Mouse (Mus musculus) gastrocnemius, postnatal 10 days (tissue): Measurements from ENCODE around the gene Ccdc189. TPM values are rescaled to one million over a fixed set of nuclear protein-coding genes. Genes with fewer than 3 reads are reported as not detected.
"Not testable (repeated sequence)": the region's sequence is repeated elsewhere in the genome, so short reads cannot be mapped to it uniquely, and the experiment has no call there.

Experiments used
- DNase-seq: peaks from one replicate; pipeline ENCODE4 v3.0.0; 2021; ENCODE audit warnings: mixed read lengths
- long read RNA-seq, 2 experiments: library from polyadenylated mRNA; stranded (forward); transcript quantifications; one replicate each; pipeline ENCODE4 v2.0.0; 2021
- total RNA-seq, 2 experiments: library from RNA; stranded (reverse); gene quantifications; 2 replicates each; pipeline ENCODE4 v1.2.3; 2021

Ccdc189 gene
- 1 to 10 TPM; 1.7 to 3.2 TPM for total RNA-seq
- long read RNA-seq, experiment 1, partial matches to known transcripts, result 0 of 1 reads
- long read RNA-seq, experiment 1, other reads (novel, unspliced or antisense), result 0 of 1 reads
- long read RNA-seq, experiment 2, partial matches to known transcripts, result 0 of 2 reads
- long read RNA-seq, experiment 2, other reads (novel, unspliced or antisense), result 0 of 2 reads

DNA sequence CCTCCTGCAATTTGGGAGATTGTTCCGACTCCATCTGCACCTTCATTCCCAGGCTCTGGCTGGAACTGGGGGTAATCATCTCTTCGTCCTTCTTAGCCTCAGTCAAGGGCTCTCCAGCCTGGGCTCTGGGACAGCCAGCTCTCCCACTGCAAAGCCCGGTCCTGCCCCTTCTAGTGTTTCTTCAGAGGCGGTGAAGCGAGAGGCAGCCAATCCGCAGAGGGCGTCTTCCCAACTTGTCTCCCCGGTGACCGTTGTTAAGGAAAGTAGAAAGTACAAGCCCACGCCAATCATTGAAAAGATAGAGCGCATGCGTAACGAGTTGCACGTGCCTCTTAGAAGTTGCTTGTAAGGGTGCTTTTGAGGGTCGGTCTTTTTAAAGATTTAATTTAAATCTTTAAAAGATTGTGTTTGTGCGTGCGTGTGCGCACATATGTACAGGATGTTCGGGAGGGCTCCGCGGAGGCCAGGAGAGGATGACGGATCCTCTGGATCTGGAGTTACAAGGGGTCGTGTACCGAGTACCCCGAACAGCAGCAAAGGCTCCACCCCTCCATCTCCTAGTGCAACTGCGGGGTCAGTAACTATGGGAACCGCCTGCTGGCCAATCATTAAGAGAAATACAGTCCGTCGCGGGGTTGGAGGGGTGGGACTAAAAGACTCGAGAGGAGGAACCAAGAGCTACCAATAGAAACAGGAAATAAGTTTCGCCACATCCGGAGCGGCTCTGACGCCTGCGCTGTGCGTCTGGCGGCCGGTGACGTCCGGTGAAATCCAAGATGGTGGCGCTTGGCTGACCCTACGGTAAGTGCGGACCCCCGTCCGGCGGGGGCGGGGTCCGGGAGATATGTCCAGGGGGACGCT, at the start of gene Ccdc189, which contains the start of gene Rnf40:
Gene Ccdc189 (minus strand): TSS at position 585 of the 861 bp plus-strand sequence.
Gene Rnf40 (plus strand): TSS at position 757 of the 861 bp plus-strand sequence.
- DNase-seq, result peak; percentile 82

DNA sequence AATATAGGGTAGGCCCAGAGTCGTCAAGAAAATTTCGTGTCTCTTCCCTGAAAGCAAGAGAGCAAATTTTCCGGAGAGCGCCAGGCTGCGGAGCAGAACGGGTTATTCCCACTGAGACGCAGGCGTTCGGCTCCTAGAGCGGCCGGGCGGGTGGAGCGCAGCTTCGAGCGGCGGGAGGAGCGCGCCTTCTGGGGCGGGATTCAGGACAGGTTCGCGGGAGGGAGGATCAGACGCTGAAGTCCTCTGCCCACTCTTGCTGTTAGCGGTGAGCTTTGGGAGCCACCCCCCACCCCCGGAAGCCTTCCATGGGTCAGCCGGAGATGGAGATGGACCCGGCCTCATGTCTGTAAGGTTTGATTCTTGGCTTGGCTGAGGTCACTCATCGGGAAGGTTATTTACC, 48.6 kb upstream of the Ccdc189 start:
- peak; percentile 79 for DNase-seq

DNA sequence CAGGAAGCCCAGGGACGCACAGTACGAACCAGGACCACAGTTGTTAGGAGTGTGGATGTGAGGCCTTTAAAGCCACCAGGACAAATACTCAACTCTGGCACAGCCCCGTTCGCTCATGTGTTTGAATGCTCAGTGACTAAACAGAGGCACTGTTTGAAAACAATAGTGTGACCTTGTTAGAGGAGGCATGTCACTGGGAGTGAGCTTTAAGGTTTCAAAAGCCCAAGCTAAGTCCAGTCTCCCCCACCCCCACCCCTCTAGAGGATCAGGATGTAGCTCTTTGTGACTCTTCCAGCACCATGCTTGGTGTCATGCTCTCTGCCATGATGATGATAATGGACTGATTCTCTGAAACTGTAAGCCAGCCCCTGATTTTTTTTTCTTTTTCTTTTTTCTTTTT, 43.0 kb upstream of the Ccdc189 start:
- DNase-seq, result no peak

DNA sequence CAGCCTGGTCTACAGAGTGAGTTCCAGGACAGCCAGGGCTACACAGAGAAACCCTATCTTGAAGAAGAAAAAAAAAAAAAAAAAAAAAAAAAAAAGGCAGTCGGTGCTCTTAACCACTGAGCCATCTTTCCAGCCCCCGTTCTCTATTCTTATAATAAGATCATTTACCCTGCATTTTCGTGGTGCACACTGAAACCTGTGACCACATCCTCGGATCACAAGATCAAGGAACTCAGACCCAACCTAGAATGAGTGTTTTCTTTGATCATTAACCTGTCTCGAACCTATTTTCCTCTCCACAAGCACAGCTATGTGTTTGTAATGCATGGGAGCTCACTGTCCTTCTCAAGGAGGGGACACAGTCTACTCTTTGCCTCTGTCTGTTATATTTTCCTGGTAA, 40.3 kb upstream of the Ccdc189 start:
- DNase-seq, result no peak

DNA sequence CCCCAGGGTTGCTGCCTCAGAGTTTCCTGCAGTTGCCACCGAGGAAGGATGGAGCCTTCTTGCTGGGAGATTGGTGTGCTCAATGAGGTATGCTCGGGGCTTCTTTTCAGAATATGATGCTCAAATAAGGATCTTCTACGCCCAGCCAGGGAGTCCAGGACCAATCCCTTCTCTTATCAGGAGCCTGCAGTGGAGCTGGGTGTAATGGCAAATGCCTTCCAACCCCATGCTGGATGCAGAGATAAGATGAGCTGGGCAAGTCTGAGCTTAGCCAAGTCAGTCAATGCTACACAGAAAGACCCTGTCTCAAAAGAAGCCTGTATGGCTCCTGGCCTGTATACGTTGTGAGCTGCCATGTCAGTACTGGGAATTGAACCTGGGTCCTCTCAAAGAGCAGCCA, 38.1 kb upstream of the Ccdc189 start:
- DNase-seq, result no peak

DNA sequence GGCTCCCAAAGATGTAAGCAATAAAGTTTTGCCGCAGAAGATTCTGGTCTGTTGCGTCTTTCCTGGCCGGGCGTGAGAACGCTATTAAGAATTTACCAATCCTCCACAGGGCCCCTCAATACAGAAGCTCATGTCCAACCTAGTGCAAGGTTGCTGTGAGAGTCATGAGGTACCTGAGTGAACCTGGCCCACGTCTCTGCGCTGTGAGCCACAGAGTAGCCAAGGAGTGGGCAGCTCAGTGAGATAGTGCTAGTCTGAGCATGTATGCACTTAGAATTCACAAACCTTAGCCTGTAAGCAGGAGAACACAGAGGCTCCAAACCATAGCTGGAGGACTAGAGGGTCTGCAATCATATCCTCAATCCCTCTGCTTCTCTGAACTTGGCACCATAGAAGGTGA, 37.6 kb upstream of the Ccdc189 start:
- no peak for DNase-seq

DNA sequence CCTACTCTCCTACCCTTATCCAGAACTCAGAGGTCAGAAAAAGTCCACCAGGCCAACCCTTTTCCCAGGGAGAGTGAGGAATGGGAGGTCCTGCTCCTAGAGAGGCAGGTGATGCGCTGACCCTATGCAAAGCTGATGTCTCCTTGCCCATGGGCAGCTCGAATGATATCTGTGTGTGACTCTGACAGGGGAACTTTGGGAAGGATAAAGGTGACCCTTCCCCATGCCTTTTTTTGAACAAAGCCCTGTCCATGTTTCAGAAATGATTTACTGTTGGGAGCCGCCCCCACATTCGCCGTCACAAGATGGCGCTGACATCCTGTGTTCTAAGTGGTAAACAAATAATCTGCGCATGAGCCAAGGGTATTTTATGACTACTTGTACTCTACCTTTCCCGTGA, 30.0 kb upstream of the Ccdc189 start:
- DNase-seq, result not testable (repeated sequence)

DNA sequence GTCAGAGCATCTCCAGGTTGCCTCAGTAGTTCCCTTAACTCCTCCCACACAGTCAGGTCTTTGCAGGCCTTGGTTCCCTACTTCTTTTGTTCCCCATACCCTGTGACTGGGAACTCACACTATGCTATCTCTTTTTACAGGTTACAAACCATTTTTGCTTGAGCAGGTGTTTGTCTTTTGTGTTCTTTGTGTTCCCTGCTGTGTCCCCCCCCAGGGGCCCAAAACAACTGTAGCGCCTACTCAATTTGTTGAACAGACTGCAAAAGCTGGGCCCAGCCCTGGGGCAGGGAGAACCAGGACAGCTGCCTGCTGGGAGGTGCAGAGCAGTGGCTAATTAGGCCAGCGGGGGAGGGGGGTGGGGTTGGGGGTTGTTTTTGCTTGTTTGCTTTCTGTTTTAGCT, 29.6 kb upstream of the Ccdc189 start:
- DNase-seq, result no peak

DNA sequence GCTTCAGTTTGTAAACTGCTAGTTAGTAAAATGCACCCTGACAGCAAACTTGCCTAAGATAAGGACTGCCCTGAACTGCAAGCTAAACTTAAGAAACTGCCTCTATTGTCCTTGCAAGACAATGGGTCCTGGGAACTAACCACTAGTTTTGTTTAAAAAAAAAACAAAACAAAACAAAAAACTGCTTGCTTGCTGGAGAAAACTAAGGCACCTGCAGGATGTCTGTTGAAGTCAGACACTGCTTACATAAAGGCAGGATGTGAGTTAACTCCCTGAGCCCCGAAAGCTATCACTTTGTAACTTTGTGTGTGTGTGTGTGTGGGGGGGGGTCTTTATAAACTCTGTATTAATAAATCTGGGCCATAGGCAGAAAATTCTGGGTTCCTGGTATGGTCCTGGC, 28.5 kb upstream of the Ccdc189 start:
- DNase-seq, result no peak

DNA sequence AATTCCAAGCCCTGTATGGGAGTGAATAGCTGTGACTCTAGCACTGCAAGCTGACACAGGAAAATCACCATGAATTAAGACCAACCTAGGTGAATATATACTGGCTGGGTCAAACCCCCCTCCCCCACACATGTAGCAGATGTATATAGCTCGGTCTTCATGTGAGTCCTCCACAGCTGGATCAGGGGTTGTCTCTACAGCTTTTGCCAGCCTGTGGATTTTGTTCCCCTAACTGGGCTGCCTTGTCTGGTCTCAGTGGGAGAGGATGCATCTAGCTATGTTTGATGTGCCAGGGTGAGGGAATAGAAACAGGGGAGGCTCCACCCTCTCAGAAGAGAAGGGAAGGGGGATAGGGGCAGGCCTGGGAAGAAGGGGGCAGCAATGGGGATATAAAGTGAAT, 27.9 kb upstream of the Ccdc189 start:
- DNase-seq, result no peak

DNA sequence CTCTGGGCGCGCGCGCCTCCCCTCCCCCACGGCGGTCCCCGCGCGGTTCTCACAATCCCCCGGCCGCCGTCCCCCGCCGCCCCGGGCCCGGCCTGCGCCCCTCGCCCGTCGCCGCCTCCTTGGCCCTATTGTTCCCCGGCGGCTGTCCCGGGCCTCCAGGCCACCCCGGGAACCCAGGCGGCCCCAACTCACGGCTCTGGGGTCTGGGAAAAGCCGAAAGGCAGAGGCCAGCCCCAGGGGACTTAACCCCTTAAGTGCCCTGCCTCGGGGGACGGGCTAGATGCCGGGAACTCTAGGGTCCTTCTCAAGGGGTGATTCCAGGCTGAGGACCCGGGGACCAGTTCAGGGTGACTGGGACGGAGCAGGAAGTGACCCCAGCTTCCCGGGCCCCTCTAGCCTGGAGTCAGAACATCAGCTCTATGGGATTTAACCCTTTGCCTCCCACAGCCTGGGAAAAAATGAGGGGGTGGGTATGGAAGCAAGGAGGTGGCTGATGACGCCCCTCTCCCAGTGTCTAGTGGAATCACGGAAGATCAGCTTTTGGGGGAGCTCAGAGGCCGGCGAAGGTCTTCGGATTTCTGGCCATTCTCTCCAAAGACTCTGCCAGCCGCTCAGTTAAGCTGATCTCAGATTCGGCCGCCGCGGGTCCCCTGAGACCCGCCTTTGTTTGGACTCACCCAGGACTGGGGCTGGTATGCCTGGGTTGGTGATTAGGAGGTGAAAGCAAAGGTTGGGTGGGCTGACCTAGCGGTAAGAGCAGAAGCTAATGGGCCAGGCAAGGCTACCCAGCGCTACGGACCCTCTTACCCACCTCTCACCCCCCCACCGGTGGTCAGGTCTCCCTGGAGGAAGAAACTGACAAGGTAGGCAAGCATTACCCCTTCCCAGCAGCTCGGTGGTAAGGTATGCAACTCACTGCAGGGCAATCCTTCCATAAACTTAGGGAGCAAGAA, 26.8 kb upstream of the Ccdc189 start, which contains the start of gene Zfp629:
Gene Zfp629 (minus strand): TSS at position 907 of the 953 bp plus-strand sequence.
- DNase-seq, result peak; percentile 63

DNA sequence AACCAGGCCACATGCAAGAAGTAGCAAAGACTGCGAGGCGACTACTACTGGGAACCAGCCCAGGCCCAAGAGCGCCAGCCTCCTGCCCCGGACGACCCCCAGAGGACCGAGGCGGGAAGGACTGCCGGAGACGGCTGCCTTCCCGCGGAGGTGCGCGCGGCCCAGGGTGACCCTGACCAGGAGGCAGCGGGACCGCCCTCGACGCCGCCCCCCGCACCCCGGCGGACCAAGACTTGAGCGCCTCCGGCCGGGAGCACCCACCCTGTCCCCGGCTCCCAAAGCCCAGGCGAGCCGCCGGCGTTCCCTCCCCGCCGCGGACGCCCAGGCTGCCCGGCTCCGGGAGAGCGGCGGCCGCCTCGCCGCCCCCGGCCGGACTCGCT, 26.1 kb upstream of the Ccdc189 start:
- no peak for DNase-seq

DNA sequence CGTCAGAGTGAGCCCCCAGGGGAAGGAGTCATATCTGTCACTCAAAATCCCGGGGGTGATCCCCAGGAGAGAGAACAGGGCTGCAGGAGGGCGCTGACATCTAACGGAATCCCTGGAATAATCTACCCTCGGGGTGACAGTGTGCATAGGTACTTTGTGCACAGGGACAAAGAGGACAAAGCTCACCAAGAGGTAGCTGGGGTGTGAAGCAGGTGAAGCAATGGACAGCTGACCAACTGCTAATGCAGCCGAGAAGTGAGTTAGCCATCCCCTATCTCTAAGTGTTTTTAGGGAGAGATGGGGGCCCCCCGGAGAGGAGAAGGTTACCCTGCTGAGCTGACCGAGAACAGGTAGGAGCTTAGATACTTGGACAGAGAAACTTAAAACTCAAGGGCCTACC, 25.7 kb upstream of the Ccdc189 start:
- DNase-seq, result no peak

DNA sequence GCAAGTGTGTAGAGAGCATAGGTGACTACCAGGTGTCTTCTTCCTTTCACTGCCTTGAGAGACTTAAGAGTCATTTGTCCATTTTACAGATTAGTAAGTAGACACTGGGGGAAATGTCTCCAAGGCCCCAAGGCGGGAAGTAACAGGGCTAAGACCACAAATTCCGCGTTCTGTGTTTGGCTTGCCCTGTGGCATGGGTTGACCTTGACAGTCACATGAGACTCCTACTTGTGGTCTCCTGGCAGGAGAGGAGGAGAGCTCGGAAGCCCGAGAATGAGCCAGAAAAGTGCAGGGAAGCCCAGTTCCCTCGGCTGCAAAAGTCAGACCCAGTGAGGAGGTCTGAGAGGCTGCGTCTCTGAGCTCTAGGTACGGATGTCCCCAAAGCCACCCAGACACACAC, 25.1 kb upstream of the Ccdc189 start:
- no peak for DNase-seq

DNA sequence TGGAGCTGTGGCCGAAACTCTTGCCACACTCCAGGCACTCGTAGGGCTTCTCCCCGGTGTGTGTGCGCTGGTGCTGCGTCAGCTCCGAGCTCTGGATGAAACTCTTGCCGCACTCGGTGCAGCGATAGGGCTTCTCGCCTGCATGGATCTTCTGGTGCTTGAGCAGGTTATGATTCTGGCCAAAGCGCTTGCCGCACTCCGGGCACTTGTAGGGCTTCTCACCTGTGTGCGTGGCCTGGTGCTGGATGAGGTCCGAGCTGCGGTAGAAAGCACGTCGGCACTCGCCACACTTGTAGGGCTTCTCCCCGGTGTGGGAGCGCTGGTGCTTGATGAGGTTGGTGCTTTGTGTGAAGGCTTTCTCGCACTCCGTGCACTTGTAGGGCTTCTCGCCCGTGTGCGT, 23.2 kb upstream of the Ccdc189 start:
- no peak for DNase-seq

DNA sequence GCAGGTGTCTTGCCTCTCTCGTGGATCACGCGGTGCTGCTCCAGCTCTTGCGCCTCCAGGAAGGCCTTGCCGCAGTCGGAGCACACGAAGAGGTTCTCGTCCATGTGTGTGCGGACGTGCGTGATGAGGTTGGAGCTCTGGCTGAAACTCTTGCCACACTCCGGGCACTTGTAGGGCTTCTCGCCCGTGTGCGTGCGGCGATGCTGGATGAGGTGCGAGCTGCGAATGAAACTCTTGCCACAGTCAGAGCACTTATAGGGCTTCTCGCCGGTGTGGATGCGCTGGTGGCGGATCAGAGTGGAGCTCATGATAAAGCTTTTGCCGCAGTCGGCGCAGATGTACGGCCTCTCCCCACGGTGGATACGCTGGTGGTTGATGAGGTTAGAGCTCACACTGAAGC, 22.6 kb upstream of the Ccdc189 start:
- no peak for DNase-seq

DNA sequence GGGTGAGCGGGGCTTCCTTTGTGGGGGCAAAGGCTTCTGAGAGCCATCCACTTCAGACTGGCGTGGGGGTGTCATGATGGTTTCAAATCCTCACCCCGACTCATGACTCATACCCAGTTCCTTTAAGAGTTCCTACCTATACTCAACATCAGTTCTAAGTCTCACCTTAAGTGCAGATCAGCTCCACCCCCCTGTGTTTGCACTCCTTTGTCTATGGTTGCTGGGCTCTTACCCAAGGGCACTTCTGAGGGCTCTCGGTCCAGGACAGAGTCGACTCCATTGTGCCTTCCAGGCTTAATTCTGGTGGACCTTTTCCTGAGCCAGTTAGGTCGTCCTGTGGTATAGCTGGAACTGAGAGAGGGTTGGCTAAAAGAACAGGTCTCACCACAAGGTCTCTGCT, 18.8 kb upstream of the Ccdc189 start:
- DNase-seq, result no peak

DNA sequence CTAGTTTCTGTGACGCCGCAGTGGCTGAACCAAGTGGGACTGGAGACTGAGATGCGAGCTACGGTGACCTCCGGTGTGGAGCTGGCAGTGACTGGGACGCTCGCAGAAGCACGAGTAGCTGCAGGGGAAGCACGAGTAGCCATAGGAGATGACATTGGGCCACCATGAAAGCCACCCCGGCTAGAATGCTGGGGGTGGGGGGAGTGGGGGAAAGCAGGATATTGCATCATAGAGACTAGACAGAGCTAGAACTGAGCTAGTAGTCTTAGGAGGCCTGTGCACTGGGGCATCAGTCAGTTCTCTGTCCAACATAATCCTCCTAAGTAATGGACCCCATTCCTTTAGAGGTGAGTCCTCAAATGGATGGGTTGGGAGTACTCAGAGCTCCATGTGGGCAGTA, 15.9 kb upstream of the Ccdc189 start:
- no peak for DNase-seq

DNA sequence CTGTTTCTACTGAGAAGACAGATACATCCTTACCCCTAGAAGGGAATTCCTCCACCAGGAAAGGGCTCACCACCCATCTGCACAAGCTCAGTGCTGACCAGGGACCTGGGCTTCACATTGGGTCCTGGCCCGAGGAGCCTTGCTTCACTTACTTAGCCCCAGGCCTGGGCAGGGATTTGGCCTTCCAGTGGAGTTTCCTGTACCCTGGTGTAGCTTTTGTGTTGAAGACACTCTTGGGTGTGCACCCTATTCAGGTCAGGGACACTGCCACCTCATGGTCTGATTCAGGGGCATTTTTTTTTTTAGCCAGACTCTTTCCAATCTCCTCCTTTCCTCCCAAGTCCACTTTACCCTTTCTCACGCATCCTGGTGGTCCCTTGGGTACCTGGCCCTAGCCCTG, 14.5 kb upstream of the Ccdc189 start:
- no peak for DNase-seq

DNA sequence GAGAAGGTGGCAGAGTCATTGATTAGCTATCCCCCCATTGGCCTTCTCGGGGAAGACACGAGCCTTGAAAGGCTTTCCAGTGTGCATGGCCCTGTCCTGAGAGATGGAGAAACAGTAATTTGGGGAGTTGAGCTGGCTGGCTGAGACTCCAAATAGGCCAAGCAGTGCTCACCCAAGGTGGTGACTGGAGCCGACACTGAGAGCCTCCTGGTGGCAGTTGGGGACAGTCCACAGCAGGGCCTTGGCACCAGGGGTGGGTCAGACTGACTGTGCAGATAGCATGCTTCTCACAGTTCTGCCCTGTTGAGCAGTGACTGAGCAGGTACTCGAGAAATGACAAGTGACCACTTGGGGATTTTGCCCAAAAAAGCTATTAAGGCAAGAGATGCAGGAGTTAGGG, 13.3 kb upstream of the Ccdc189 start:
- DNase-seq, result no peak

DNA sequence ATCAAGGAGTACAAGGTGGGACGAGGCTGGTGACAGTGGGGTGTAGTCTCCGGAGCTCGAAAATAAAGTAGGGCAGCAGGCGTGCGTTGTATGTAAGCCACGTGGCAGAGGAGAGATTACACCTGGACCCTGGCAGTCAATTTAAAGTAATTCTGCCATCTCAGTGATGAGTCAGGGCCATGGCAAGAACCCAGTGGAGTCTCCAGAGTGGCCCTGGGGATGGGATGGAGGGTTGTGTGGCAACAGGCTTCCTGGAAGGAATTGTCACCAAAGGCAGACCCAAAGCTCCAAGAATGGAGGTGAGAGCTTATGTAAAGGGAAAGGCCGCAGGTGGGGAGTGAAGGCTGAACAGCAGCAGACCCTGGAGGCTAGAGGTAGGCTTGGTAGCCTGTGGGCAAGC, 12.2 kb upstream of the Ccdc189 start:
- no peak for DNase-seq

DNA sequence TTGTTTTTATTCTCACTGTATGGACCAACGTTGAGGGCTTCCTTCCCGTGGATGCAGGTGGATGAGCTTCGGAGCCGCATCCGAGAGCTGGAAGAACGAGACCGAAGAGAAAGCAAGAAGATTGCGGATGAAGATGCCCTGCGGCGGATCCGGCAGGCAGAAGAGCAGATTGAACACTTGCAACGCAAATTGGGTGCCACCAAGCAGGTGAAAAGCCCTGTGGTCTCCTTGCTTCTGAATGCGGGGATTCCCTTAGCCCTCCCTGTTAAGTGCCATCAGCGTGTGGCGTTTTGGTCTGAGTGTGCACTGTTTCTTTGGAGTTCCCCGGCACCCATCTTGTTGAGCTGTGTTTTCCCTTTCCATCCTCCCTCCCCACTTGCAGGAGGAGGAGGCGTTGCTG, 8.4 kb upstream of the Ccdc189 start:
- DNase-seq, result no peak

DNA sequence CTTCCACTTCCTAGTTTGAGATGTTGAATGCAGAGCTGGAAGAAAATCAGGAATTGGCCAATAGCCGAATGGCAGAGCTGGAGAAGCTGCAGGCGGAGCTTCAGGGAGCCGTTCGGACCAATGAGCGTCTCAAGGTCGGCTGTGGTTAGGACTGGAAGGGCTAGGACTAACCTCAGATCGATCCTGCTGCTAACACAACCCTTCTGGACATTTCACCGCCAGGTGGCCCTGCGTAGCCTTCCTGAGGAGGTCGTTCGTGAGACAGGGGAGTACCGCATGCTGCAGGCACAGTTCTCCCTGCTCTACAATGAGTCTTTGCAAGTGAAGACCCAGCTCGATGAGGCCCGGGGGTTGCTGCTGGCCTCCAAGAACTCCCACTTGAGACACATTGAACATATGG, 4.2 kb upstream of the Ccdc189 start:
- no peak for DNase-seq
